Mouse (Mus musculus) heart, adult 2 months (tissue): ENCODE results near the gene Cbx7.
"Not testable (repeated sequence)": the region's sequence is repeated elsewhere in the genome, so short reads cannot be mapped to it uniquely, and the experiment has no call there.

Experiments used
- CTCF ChIP-seq: fragments of 200-600 bp; IDR thresholded peaks from 2 replicates; pipeline ENCODE4 v1.8.1; 2022; ENCODE audit warnings: antibody characterized with exemption, mild to moderate bottlenecking, moderate library complexity
- EP300 ChIP-seq: fragments of 200-500 bp; IDR thresholded peaks from 2 replicates; pipeline ENCODE4 v1.6.1; 2011; ENCODE audit warnings: low read depth, low read length, control low read depth; ENCODE audit not compliant: insufficient read depth
- POLR2A ChIP-seq: fragments of 200-500 bp; IDR thresholded peaks from 2 replicates; pipeline ENCODE4 v1.6.1; 2011; ENCODE audit warnings: mild to moderate bottlenecking, low read depth, low read length, control low read depth; ENCODE audit not compliant: insufficient read depth

DNA sequence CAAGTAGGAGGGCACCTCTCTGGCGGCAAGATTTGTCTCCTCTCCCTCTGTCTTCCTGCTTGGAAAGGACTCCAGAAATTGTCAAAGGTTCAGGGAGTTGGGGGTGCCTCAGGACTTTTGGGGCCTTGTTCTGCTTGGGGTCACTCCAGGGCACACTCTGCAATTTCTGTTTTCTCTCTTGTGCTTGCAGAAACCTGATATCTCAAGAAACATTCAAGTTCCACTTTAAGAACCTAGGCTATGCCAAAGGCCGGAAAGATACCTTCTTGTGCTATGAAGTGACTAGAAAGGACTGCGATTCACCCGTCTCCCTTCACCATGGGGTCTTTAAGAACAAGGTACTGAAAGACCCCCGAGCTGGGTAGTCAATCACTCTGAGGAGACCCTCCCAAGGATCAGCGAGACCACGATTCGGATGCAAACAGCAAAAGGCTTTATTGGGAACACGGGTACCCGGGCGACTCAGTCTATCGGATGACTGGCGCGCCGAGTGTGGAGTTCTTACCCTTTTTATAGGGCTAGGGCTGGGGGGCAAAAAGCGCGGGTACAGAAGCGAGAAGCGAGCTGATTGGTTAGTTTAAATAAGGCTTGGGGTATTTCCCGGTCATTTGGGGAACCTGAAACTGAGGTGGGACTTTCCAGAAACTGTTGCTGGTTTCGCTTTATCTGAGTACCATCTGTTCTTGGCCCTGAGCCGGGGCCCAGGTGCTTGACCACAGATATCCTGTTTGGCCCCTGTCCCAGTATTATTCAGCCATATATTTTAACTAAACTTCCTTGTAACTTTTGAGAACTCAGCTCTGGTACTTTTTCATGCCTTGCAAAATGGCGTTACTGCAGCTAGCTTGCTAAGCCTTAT is 75.5 kb downstream of the Cbx7 start:
- not testable (repeated sequence) for TF ChIP-seq EP300, CTCF, POLR2A
